Mouse (Mus musculus) lung, adult 2 months (tissue): ENCODE measurements around the gene Trabd.

Experiments used
- CTCF ChIP-seq: fragments of 200-500 bp; IDR thresholded peaks from 2 replicates; pipeline ENCODE4 v1.5.1; 2011; ENCODE audit warnings: mild to moderate bottlenecking, low read length, control low read depth; ENCODE audit not compliant: insufficient read depth
- POLR2A ChIP-seq: fragments of 200-500 bp; IDR thresholded peaks from 2 replicates; pipeline ENCODE4 v1.6.1; 2011; ENCODE audit warnings: low read depth, mild to moderate bottlenecking, control low read depth, low read length, borderline replicate concordance; ENCODE audit errors: extremely low read depth

DNA sequence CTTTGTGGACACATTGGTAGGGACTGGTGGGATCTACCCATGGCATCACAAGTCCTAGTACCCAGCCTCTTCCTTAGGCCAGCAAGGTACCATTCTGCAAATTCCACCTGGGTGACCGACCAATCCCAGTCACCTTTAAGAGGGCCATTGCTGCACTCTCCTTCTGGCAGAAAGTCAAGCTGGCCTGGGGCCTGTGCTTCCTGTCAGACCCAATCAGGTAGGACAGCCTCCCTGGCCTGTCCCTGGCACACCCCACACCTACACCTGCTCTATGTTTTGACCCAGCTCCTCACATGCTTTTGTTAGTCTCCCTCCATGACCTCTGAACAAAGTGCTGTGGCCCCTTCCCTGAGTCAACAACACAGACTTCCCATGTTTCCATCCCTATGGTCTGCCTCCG lies 9.9 kb downstream of the Trabd start:
- no peak for TF ChIP-seq CTCF
- no peak for TF ChIP-seq POLR2A
